Mouse (Mus musculus) fibroblast of lung, adult 2 months (primary cell): ENCODE results near the gene Cln3.

Experiments
- DNase-seq: peaks from one replicate; pipeline ENCODE4 v3.0.0-alpha.2; 2011; ENCODE audit warnings: low read depth

Cln3 gene

DNA sequence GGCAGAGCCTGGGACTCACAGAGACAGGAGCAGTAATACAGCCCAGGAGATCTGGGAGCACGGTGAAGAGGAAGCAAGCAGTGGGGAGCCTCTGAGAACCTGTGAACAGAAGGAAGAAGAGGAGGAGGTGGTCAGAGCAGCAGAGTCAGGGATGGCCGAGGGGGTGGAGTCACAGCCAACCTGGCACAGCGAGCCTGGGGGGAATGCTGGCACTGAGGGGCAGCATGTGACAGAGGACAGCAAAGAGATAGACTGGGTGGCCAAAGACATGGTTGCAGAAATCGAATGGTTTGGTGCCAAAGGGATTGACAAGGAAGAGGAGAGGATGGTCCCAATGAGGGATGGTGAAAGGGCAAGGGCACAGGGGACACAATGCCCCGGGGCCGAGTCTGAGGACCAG lies at the start of gene Cln3:
Gene Cln3, minus strand, starts transcription at position 101 of the 400 bp plus-strand sequence.
- DNase-seq: no peak

DNA sequence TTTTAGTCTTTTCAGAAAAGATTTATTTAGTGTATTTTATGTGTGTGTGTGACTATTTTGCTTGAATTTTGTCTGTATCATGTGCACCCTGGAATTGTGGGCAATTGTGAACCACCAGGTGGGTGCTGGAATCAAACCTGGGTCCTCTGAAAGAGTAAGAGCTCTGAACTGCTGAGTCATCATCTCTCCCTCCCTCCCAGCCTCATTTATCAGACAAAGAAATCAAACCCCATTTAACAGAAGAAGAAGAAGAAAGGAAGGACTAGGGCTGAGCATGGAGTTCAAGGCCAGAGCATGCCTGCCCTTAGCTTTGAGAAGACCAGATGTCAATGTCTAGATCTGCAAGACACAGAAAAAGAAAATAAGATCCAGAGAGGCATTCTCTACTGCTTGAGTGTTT lies 49.8 kb upstream of the Cln3 start:
- no peak for DNase-seq

DNA sequence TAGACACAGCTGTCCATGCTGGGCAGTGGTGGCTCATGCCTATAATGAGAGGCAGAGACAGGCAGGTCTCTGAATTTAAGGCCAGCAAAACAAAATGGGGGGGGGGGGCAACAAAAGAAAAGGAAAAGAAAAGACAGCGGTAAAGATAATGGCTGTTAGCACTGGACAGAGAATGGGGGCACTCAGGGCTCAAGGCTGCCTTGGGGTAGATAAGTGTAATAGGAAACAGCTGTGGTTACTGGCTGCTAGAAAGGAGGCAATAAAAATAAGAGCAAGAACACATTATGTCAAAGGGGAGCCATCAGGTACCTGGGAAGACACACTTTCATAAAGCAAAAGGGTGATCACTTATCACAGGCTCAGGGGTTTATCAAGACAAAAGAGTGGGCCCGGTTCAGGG lies 46.9 kb upstream of the Cln3 start:
- no peak for DNase-seq

DNA sequence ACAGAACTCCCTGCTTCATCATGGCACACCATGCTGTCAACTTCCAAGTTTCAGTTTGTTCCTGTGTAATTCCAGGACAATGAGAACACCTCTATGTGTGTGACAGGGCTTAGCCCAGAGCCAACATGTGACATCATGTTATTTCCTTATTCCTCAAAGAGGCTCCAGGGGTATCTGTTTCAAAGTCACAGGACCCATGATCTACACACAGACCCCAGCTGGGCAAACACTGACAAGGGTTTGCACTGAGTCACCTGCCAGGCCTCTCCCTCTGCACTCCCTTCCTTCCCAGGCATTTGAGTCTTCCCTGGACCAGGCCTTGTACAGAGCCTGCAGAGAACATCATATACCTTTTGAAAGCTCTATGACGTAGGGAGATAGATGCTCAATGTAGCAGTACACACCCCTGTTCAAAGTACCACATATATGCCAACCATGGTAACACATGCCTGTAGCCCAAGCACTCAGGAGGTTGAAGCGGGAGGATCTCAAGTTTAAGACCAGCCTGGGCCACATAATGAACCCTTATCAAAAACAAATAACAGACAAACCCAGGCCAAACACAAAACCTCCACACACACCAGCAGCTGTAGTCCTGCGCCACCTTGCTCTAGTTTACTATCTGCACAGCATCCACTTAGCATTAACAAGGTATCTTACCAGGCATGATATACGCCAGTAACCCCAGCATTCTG lies 45.4 kb upstream of the Cln3 start, which contains the start of gene Nupr1:
Gene Nupr1, minus strand, starts transcription at position 38 of the 695 bp plus-strand sequence.
- DNase-seq: no peak

DNA sequence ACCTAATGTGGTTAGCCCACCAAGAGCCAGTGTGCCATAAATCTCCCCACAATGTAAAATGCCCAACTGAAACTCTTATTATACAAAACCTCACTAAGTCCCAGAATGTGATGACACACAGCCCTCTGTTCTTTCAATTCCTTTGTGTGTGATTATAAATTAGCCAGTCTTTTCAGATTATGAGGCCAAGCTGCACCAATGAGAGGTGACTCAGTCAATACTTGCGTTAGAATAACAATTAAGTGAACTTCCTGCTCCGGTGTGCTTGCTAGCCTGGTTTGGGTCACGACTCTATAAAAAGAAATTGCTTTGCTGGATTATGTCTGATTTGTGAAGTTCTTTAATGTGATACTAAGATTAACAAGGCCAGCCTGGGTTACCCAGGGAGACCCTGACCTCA lies 44.3 kb upstream of the Cln3 start:
- DNase-seq: no peak

DNA sequence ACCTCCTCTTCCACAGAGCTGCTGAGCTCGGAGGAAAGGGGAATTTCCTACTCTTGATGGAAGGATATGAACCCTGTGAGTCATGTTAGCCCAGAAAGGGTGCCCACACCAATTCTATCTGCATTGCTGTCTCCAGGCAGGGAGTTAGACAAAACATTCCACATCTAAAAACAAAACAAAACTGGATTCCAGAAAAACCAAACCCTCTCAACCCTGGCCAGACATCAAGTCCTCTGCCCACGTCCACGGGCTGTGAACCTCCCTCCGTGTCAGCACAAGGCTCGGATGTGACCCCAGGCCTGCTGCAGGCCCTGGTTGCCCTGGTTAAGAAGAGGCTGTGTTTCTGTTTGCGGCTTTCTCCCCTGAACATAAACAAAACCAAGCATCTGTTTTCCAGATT lies 42.5 kb upstream of the Cln3 start:
- DNase-seq: peak; percentile 96

DNA sequence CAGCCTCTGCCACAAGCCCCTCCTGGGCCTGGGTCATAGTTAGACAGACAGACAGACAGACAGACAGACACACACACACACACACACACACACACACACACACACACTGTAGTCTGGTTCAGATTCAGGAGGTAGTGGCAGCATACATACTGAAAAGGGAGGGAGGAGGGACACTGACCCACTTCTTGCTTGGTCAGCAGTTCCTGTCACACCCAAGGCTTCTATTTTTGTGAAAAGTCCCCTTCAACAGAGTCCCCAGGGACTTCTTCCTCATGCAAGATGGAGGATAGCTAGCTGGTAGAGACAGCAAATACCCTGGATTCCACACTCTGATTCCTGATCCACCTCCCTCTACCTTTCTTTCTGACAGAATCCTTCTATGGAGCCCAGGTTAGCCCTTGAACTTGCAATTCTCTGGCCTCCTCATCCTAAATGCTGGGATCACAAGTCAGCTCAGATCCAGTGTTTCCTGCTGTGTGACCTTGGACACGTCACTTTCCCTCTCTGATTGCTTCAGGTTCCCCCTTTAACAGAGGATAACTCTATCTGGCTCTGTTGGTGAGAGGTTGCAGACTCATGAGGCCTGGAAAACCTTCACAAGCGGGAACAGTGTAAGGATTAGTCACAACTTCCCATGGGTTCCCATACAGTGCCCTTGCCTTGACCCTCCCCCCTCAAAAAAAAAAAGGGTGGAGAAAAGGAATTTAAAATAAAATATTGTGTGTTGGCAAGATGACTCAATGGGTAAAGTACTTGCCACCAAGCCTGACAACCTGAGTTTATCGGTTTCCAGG lies 40.4 kb upstream of the Cln3 start:
- peak; percentile 78 for DNase-seq

DNA sequence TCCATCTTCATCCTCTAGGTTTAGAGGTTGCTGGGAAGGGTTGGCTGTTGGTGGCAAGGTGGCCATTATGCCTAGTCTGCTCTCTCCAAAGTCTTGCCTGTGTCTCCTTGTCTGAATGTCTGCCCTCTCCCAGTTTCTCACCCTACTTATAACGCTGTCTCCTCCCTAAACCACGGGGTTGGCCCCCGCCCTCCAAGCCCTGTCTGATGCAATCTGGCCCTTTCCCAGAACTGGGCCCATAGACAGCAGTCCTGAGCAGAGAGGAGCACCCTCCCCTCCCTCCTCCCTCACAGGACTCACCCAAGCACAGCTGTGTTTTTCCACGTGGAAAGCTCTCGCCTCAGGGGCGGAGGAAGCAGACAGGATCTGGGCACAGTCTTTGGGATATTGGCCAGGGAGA lies 39.8 kb upstream of the Cln3 start:
- DNase-seq: peak; percentile 98

DNA sequence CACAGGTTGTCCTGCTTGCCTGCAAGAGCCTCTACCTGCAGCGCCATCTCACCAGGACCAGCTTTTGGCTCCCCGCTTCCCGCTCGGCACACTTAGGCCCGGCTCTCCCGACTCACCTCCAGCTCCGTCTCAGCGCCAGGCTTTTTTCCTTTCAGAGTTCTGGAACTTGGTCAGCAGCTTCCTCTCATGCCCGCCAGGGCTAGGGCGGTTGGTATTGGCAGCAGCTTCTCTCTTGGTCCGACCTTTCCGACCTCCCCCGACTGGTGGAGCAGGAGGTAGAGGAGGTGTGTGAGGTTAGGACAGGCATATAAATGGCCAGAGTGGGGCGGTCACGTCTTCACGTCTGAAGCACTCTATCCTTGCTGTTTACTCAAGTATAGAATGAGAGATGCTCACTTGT lies 39.2 kb upstream of the Cln3 start:
- DNase-seq: peak; percentile 68

DNA sequence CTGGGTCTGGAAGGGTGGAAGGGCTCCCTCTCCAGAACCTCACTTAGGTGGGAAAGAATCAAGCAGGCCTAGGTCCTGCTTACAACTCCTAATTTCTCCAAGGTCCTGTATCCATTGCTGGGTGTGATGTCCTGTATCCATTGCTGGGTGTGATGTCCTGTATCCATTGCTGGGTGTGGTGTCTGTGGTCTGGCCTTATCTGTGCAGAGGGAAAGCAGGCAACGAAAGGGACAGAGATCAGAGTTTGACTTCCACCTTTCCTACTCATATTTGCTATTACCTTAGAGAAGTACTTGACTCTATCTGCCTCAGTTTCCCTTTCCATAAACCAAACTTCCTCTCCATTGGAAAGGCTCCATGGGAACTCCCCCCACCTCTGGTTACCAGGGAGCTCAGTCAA lies 37.8 kb upstream of the Cln3 start:
- DNase-seq: no peak

DNA sequence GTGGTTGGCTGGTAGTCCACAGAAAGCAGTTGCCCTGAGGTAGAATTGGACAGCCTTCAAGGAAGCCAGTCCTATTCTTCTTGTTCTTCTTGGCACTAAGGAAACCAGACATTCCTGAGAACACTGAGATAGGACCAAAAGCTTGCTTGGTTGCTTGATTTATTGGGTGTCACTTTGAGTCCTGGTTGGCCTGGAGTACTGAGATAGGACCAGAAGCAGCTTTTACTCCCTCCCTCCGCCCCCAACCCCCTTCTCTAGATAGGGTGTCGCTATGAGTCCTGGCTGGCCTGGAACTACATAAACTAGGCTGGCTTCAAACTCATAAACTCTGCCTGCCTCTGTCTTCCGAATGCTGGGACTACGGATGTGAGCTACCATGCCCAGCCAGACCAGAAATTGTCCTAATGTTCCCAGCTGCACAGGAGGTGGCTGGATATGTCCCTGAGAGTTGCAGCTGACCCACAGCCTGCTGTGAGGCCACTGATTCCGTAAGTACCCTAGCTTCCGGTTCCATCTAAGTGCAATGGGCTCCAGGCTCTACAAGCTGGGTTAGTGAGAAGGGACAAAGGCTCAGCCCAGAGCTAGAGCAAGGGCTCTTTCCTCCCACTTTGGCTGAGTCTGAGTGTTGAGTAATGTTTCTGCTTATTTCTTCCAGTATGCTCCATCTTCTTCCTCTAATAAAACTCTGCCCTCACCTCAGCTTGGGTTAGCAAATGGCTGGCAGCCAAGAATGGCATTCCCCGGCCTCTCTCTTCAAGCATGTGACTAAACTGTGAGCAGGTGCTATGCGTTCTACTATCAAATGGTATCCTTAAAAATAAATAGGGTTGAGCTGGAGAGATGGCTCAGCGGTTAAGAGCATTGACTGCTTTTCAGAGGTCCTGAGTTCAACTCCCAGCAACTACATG lies 36.1 kb upstream of the Cln3 start:
- DNase-seq: no peak

DNA sequence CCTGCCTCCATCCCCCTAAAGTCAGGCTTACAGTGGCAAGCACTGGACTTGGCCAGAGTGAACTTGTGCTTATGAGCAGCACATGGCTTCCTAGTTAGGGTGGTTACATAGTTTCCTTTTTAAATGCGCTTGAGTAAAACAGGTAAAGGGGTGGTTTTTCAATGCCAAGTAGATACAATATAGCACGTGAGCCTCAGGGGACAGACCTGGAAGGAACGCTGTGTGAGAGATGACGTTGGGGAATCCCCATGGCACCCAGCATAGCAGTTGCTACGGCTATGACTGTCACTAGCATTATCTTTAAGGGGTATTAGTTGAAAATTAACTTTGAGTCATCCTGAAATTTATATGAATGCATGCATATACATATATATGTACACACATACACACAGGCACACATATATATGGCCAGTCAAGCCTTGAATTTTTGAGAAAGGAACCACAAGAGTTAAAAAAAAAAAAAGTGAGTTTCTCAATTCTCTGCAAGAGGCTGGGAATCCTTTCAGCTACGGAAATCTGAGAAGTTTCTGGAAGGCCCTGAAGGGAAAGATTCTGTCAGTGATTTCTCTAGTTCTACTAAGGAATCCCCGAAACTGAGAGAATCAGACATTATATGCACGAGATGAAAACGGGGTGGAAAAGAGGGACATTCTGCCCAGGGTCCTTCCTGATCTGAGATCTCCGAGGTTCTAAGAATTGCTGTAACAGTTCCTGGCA lies 34.1 kb upstream of the Cln3 start:
- DNase-seq: no peak

DNA sequence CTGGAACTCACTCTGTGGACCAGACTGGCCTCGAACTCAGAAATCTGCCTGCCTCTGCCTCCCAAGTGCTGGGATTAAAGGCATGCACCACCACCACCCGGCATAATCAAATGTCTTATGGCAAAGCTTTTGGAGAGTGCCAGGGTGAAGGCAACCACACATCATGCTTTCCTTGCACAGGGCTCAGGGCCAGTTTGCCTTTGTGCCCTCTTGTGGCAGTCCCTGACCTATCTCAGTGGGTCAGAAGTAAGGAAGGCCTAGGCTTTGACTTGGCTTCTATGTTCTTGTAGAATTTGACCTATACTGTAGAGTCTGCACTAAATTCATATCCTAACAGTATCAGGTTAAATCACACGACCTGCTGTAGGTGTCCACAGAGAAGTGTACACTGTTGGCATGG lies 31.1 kb upstream of the Cln3 start:
- DNase-seq: no peak

DNA sequence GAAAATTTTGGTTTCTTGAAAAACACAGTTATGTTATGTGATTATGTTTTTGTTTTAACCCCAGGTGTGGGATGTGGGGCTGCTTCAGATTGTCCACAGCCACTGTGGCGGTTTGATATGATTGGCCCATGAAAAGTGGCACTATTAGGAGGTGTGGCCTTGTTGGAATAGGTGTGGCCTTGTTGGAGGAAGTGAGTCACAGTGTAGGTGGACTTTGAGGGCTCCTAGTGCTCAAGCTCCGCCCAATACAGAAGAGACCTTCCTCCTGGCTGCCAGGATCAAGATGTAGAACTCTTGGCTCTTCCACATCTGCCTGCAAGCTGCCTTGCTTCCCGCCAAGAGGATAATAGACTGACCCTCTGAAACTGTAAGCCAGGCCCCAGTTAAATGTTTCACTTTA lies 27.1 kb upstream of the Cln3 start:
- DNase-seq: no peak

DNA sequence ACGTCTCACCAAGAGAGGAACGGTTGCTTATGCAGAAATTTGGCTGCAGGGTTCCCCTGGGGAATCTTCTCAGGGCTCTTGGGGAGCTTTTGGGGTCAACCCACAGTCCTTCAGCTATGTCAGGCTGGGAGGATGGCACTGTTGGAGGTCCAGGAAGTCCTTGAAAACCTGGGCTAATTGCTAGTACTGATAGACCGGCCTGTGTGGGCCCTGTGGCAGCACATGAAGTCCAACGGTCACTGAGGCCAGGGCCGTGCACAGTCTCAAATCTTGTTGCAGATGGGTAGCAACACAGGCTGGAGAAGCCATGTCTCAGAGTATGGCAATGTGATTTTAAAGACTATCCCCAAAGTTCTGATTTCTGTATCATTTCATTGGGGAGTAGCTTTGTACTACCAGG lies 22.2 kb upstream of the Cln3 start:
- no peak for DNase-seq

DNA sequence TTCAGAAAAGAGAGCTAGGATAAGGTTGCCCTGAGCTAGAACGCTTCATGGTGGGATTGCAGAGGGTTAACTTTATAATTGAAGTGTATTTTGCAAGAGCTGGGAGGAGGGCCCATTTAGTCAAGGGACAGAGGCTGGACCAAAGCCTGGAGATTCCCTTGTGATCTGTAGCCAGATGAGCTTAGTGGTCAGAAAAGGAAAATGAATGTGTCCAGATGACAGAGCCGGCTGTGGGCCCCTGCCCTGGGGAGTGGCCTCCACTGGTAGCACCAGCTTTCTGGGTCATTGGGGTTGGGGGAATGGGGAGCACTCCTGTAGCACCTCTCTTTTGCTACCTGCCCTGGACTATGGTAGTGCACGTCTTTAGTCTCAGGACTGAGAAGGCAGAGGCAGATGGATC lies 21.4 kb upstream of the Cln3 start:
- no peak for DNase-seq

DNA sequence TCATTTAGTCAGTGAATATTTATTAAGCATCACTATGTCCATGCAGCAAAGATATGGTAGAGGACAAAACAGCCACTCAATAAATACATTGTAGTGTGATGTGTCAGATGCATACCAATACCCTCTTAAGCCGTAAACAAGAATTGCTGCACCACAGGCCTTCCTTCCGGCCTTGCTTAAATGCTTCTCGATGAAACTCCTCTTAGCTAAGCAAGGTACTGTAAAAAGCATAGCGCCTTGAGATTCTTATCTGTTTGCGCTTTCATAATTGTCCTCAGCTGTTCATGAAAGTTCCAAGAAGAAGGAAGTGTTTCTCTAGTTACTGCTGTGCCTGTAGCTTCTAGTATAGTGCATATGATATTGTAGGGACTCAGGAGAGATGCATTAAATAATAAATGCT lies 21.0 kb upstream of the Cln3 start:
- no peak for DNase-seq

DNA sequence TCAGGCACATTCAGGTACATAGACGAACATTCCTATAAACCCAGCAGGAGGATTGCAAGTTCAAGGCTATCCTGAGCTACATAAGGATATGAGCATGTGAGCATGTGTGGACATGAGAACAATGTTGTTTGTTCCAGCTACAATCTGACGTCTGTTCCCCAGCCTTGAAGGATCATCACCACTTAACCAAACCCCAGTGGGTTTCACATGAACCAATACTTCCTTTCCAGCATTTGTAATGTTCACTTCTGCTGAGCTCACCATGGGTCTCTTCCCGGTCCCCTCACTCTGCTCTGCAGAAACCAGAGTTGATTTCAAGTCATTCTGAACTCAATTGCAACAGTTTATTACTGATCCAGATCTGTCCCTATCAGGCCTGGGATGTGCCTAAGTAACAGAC lies 17.0 kb upstream of the Cln3 start:
- no peak for DNase-seq

DNA sequence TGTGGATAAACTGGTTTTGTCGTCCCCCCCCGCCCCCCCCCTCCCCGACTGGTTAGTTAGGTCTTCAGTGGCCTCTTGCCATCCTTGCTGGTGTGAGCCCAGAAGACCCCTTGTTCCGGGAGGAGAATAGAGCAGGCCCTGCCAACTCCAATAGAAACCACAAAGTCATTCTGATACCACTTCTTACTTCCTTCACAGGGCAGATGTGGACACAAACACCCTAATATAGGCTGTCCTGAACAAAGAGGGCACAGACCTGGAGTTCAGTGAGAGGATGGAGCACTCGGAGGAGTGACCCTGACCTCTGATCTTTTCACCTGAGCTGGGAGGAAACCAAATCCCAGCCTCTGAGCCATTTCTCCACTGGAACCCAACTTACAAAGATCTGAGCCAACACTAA lies 16.3 kb upstream of the Cln3 start:
- DNase-seq: no peak

DNA sequence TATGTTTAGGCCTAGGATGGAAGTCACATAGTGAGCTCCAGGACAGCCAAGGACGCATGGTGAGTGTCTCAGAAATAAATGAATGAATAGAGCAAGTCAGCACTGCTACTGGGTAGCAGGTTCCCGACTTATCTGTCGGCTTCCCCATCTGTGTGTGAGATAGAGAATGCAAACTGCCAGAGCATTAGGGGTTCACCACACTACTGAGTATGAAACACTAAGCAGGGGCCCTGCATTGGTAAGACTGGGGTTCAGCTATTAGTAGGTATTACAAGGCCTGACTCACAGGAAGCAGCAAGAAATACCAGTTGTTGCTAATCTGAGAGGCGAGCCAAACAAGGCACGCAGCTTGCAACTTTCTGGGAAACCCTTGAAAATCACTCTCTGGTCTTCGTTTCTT lies 13.3 kb upstream of the Cln3 start:
- no peak for DNase-seq

DNA sequence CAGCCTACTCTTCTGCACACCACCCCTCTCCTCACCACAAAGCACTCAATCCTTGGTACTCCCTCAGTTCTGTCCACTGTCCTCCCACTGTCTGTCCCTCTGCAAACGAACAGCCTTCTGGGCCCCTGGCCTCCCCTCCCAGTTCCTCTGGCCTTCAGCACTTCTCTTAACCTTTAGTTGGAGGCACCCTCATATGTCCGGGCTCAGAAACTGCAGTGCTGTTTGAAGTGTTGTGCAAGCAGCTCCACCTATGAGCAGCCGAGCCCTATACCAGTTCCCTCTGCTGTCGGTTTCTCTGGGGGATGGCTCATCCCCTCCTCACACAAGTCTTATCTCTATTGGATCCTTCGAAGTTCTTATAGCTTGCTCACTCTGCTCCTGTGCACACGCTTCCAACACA lies 10.8 kb upstream of the Cln3 start:
- DNase-seq: no peak

DNA sequence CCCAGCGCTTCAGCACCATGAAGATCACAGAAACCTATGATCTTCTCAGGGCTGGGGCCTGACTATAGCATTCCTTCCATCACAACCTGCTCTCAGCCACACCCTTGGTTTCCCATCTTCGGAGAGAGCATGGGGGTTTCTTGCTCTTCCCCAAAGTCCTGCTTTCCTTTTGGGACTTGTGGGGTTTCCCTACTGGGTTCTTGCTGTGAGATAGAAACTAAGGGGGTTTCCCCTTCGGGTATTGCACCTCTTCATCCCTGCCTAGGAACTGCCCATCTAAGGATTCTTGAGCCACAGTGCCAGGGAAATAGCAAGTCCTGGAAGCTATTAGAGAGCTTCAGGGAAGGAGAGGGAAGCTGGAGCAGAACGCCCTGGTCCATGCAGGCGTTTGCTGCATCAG lies 10.3 kb upstream of the Cln3 start:
- DNase-seq: no peak
